Comparison of ENCODE assay signal across 8 mouse cellular contexts in the genomic region with DNA sequence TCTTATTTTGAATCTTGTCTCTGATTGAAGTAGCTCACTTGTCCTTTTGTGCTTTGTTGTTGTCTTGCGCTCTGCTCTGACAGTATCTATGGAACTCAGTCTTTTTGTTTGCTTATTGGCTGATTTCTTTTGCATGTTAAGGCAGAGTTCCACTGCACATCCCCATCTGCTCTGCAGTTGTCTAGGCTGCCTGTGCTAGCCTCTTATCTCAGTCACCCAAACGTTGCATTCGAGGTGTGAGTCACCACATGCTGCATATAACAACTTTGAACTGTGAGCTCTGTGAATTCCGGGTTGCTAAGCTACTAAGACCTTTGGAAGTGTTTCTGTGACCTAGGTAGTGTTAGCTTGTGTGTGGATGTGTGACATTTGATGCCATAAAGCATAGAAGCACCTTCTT.
DNase-seq lines count a peak whose midpoint lies in the region; ATAC-seq lines count a peak whose summit lies in the region.

No protein-coding gene starts in this region.

- 17% methylated on average over 4 of the region's 4 CpGs for WGBS in heart, embryonic 12.5 days
- 6% methylated on average over 4 of the region's 4 CpGs for WGBS in liver, embryonic 16.5 days (ENCODE audit: insufficient replicate concordance)

- peak; percentile 93 for ATAC-seq in heart, embryonic 12.5 days (ENCODE audit: insufficient number of reproducible peaks, low FRiP score)
- peak; percentile 97 for ATAC-seq in erythroblast, adult 5-6 weeks (replicated peaks; ENCODE audit: low FRiP score, poor library complexity, severe bottlenecking)
- peak; percentile 89 for ATAC-seq in liver, embryonic 16.5 days (ENCODE audit: low read depth)

- H3K27ac ChIP-seq in heart, embryonic 12.5 days (ENCODE audit: poor library complexity, severe bottlenecking): peak overlapping the region; percentile 63
- H3K27ac ChIP-seq in liver, embryonic 16.5 days (ENCODE audit: low read length): peak overlapping the region; percentile 87

- intact Hi-C loops in heart, postnatal 36 days (cut with DNase I): no loop called here

- no peak overlapping the region for H3K4me3 ChIP-seq in heart, embryonic 12.5 days
- no peak overlapping the region for H3K4me3 ChIP-seq in liver, embryonic 16.5 days (ENCODE audit: low read depth, low read length)

- no peaks in the 10 kb centered on the region for H3K9me3 ChIP-seq in heart, embryonic 12.5 days (replicated peaks)
- no peaks in the 10 kb centered on the region for H3K9me3 ChIP-seq in liver, embryonic 16.5 days (replicated peaks; ENCODE audit: control insufficient read depth, low read length)

- H3K27me3 ChIP-seq in heart, embryonic 12.5 days (replicated peaks): no peaks in the 10 kb centered on the region
- no peaks in the 10 kb centered on the region for H3K27me3 ChIP-seq in liver, embryonic 16.5 days (ENCODE audit: control insufficient read depth, insufficient read depth, low read depth, low read length)

- no peak for DNase-seq in heart, postnatal 36 days
- DNase-seq in CD8-positive naive resting alpha-beta T cell, adult 2 months (ENCODE audit: low read depth in 2 of 2, low spot score in 2 of 2): peak; percentile 9 to 28
- DNase-seq in gastrocnemius, postnatal 4 days (ENCODE audit: low spot score in 2 of 2): no peak
- DNase-seq in kidney, postnatal 4 days: no peak
- DNase-seq in kidney, postnatal 14 days: no peak

- peaks cover 18% of the 10 kb centered on the region for H3K4me1 ChIP-seq in heart, embryonic 12.5 days (replicated peaks)
- H3K4me1 ChIP-seq in liver, embryonic 16.5 days (ENCODE audit: control insufficient read depth, low read depth, low read length): peaks cover 39% of the 10 kb centered on the region

- no peak overlapping the region for H3K4me2 ChIP-seq in heart, embryonic 12.5 days
- H3K4me2 ChIP-seq in liver, embryonic 16.5 days (ENCODE audit: low read depth, low read length): peak overlapping the region; percentile 36

- H3K36me3 ChIP-seq in heart, embryonic 12.5 days: peaks cover 25% of the 10 kb centered on the region; the same call in 1 of the 2 replicates
- no peaks in the 10 kb centered on the region for H3K36me3 ChIP-seq in liver, embryonic 16.5 days (ENCODE audit: control insufficient read depth, insufficient read depth)

- no peak overlapping the region for H3K9ac ChIP-seq in heart, embryonic 12.5 days
- no peak overlapping the region for H3K9ac ChIP-seq in liver, embryonic 16.5 days (ENCODE audit: low read depth, low read length)

Comparison
In these comparisons a context has a peak if more than half of its experiments do, and no peak if none do; other contexts are left out.
1. DNase-seq: peak in CD8-positive naive resting alpha-beta T cell, adult 2 months (2 of 2); none in heart, postnatal 36 days (0 of 2), gastrocnemius, postnatal 4 days (0 of 2), kidney, postnatal 4 days (0 of 2) and kidney, postnatal 14 days (single experiment).
2. Peak in every context shown above with its lines, with median percentiles within 50 percentile points of each other: ATAC-seq.